Mouse (Mus musculus) liver, embryonic 11.5 days (tissue): ENCODE results near the gene Sema4f. TPM values are rescaled to one million over a fixed set of nuclear protein-coding genes. Genes with fewer than 3 reads are reported as not detected.

ENCODE experiments used
- ATAC-seq: fragments of 200-750 bp; cut with Nextera tagmentation; replicated peaks from 2 replicates; pipeline ENCODE4 v1.8.0; 2017; ENCODE audit warnings: moderate number of reproducible peaks, mild to moderate bottlenecking, moderate TSS enrichment, moderate library complexity; ENCODE audit not compliant: low FRiP score
- DNase-seq: peaks from one replicate; pipeline ENCODE4 v3.0.0-alpha.2; 2017; ENCODE audit warnings: low spot score
- H3K27ac ChIP-seq: fragments of 300-500 bp; sonication (generic); 2 replicates; pipeline ENCODE4 v1.5.1; 2014; ENCODE audit warnings: mild to moderate bottlenecking, low read depth, low read length, control low read depth
- H3K27me3 ChIP-seq: fragments of 300-500 bp; sonication (generic); replicated peaks from 2 replicates; pipeline ENCODE4 v1.6.1; 2014; ENCODE audit warnings: low read length, mixed read lengths; ENCODE audit not compliant: control insufficient read depth, insufficient read depth
- H3K36me3 ChIP-seq: fragments of 300-500 bp; sonication (generic); 2 replicates; pipeline ENCODE4 v1.6.1; 2014; ENCODE audit warnings: mild to moderate bottlenecking, low read length, moderate library complexity, mixed read lengths; ENCODE audit not compliant: control insufficient read depth, insufficient read depth
- H3K4me1 ChIP-seq: fragments of 300-500 bp; sonication (generic); replicated peaks from 2 replicates; pipeline ENCODE4 v1.6.1; 2014; ENCODE audit warnings: low read length, mixed read lengths; ENCODE audit not compliant: control insufficient read depth, insufficient read depth
- H3K4me2 ChIP-seq: fragments of 300-500 bp; sonication (generic); 2 replicates; pipeline ENCODE4 v1.6.1; 2014; ENCODE audit warnings: mild to moderate bottlenecking, control low read depth, moderate library complexity
- H3K4me3 ChIP-seq: fragments of 300-500 bp; sonication (generic); 2 replicates; pipeline ENCODE4 v1.5.1; 2014; ENCODE audit warnings: low read depth, low read length, control low read depth
- H3K9ac ChIP-seq: fragments of 300-500 bp; sonication (generic); 2 replicates; pipeline ENCODE4 v1.6.1; 2014; ENCODE audit warnings: low read depth, low read length, control low read depth
- H3K9me3 ChIP-seq: fragments of 300-500 bp; sonication (generic); 2 replicates; pipeline ENCODE4 v1.6.1; 2016; ENCODE audit warnings: low read length, inconsistent platforms, mixed read lengths; ENCODE audit not compliant: control insufficient read depth
- WGBS: fragments of 180-500 bp; shearing (Covaris S2); extraction: QIAGEN DNeasy Blood & Tissue Kit; methylation state at CpG from one replicate; pipeline ENCODE4 v1.1.7; 2014; 5-methylcytosine and 5-hydroxymethylcytosine counted together
- polyA plus RNA-seq: library from polyadenylated mRNA; unstranded; fragments of >200 nt; fragmentation: Nextera tagmentation; extraction: Ambion mirVana; gene quantifications from 2 replicates; pipeline ENCODE4 v1.2.1, GENCODE M21; 2014

The Sema4f gene
- polyA plus RNA-seq, 1 experiment from 2014 or later, result 0.14 TPM

DNA sequence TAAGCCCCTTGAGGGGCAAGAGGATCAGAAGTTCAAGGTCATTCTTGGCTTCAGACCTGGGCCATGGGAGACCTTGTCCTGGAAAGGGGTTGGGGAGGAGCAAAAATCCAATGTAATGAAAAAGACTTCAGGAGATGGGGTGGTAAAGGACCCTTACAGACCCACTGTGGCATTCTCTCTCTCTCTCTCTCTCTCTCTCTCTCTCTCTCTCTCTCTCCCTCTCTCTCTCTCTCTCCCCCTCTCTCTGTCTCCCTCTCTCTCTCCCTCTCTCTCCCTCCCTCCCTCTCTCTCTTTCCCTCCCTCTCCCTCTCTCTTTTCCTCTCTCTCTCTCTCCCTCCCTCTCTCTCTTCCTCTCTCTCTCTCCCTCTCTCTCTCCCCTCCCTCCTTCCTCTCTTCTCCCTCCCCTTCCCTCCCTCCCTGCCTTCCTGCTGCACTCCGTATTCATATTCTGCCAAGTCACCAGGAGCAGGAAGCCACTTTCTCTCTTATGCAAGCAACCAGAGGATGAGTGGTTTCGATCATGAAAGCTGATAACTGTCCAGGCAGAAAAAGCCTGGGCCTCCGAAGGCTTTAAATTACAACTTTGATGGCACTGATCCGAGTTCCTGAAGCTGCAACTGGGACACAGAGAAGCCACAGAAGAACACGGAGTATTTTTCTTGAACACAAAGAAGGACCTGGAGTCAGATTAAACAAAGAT is 67.8 kb downstream of the Sema4f start:
- ATAC-seq (no peak), DNase-seq (no peak)
- peak overlapping the region; percentile 36; the same call in 1 of the 2 replicates for H3K4me2 ChIP-seq
- no peaks in the 10 kb centered on the region for H3K36me3 ChIP-seq
- WGBS, result 21% methylated on average over 5 of the region's 5 CpGs
- peaks cover 5% of the 10 kb centered on the region for H3K4me1 ChIP-seq
- no peaks in the 10 kb centered on the region for H3K27me3 ChIP-seq
- no peak overlapping the region for H3K27ac ChIP-seq
- no peak overlapping the region for H3K9ac ChIP-seq
- no peak overlapping the region for H3K4me3 ChIP-seq
- no peaks in the 10 kb centered on the region for H3K9me3 ChIP-seq

DNA sequence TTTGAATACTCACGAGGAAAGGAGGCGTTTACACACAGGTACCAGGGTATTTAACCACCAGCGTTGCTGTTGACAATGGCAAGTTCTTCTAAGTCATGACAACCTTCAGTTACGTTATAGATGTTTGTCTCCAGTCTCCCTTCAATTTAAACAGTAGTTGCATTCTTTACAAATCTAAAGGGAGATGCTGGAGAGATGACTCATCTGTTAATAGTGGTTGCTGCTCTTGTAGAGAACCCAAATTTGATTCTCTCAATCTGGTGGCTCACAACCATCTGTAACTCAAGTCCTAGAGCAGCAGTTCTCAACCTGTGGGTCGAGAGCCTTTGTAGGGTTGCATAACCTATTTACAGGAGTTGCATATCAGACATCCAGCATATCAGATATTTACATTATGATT is 71.1 kb downstream of the Sema4f start:
- Histone ChIP-seq H3K27me3 (no peaks in the 10 kb centered on the region), H3K4me3 (no peak overlapping the region), H3K9ac (no peak overlapping the region), H3K4me1 (peaks cover 5% of the 10 kb centered on the region), H3K9me3 (no peaks in the 10 kb centered on the region; the same call in 1 of the 2 replicates), H3K4me2 (no peak overlapping the region), H3K27ac (no peak overlapping the region), H3K36me3 (no peaks in the 10 kb centered on the region)
- WGBS, result 73% methylated on average over 5 of the region's 5 CpGs
- ATAC-seq (no peak), DNase-seq (no peak)

DNA sequence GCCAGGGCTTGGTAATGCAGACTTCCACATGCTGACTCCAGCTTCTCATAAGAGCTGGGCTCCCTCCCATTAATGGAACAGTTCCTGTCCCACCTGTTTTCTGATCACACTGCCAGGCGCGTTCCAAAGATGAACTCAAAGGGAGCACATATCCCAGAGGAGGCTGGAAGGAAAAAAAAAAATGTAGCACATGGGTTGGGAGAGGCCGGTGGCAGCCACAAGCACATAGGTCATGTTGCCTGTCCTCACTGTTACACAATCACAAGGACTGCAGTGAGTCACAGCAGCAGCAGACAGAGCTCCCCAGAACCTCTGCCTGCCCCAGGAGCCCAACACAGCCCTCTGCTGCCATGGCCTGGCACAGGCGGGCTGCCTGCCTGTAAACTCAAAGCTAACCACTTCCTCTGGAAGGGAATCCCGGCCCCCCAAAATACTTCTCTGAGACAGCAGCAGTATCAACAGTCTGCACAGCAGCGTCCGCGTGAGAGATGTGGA is 76.1 kb downstream of the Sema4f start:
- Histone ChIP-seq H3K27ac (no peak overlapping the region; the same call in 1 of the 2 replicates), H3K36me3 (no peaks in the 10 kb centered on the region), H3K27me3 (no peaks in the 10 kb centered on the region), H3K4me1 (peaks cover 4% of the 10 kb centered on the region; the same call in 1 of the 2 replicates), H3K4me3 (no peak overlapping the region), H3K9me3 (no peaks in the 10 kb centered on the region; the same call in 1 of the 2 replicates), H3K9ac (no peak overlapping the region), H3K4me2 (no peak overlapping the region)
- peak; percentile 67 for ATAC-seq
- DNase-seq, result no peak
- 53% methylated on average over 8 of the region's 8 CpGs for WGBS

DNA sequence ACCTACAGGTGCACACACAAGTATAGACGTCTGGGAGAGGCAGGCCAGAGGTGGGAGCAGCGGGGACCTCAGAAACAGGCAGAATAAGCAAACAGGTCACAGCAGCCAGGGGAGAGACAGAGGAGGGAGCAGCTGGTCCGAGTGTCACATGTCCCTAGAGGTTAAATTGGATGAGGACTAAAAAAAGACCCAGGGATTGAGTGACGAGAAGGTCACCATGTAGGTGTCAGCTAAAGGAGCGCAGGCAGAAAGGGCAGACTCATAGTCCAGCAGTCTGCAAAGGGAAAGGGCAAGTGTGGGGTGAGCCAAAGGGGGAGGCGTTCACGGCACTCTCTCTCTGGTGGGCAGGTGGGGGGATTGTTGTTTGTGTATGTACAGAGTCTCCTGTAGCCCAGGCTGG is 77.1 kb downstream of the Sema4f start:
- Histone ChIP-seq H3K4me2 (no peak overlapping the region), H3K9ac (no peak overlapping the region), H3K27me3 (no peaks in the 10 kb centered on the region), H3K4me1 (peaks cover 4% of the 10 kb centered on the region; the same call in 1 of the 2 replicates), H3K36me3 (no peaks in the 10 kb centered on the region), H3K4me3 (no peak overlapping the region), H3K9me3 (no peaks in the 10 kb centered on the region; the same call in 1 of the 2 replicates), H3K27ac (no peak overlapping the region)
- 55% methylated on average over 7 of the region's 7 CpGs for WGBS
- DNase-seq, result no peak
- peak; percentile 23; the same call in 1 of the 2 replicates for ATAC-seq

DNA sequence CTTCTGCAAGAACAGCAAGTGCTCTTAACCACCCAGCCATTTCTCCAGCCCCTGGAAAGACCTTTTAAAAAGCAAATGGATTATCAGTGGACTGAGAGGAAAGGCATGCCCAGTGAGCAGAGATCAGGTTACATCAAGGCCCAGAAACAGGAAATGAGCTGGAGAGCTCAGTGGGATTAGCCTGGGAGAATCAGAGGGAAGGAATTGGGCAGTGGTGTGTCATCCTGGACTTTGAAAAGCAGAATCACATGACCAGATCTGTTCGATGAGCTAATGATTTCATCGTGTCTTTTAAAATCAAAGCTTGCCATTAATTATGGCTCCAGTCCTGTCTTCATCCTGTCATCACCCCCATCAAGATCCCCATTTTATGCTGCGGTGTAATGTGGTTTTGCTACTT is 77.5 kb downstream of the Sema4f start:
- 58% methylated on average over 3 of the region's 3 CpGs for WGBS

More for the DNA sequence above, 77.5 kb downstream of the Sema4f start:
- no peaks in the 10 kb centered on the region; the same call in 1 of the 2 replicates for H3K9me3 ChIP-seq
- no peaks in the 10 kb centered on the region for H3K36me3 ChIP-seq
- H3K4me3 ChIP-seq, result no peak overlapping the region
- H3K27me3 ChIP-seq, result no peaks in the 10 kb centered on the region
- ATAC-seq (no peak), DNase-seq (no peak)
- H3K4me2 ChIP-seq, result no peak overlapping the region
- H3K9ac ChIP-seq, result no peak overlapping the region
- H3K27ac ChIP-seq, result no peak overlapping the region
- H3K4me1 ChIP-seq, result peaks cover 4% of the 10 kb centered on the region; the same call in 1 of the 2 replicates

Other genes with a start within 250 kb of the Sema4f start
- 106 and 108 TPM in 2 replicates for gene Pole4, start 234.4 kb downstream of the Sema4f start, polyA plus RNA-seq
- 25.0 and 29.0 TPM in 2 replicates for gene Hk2, start 165.3 kb downstream of the Sema4f start, polyA plus RNA-seq
- gene M1ap, start 7.1 kb upstream of the Sema4f start, polyA plus RNA-seq, result 6.8 and 8.2 TPM in 2 replicates
- 12.6 and 17.2 TPM in 2 replicates for gene Dok1, start 93.7 kb upstream of the Sema4f start, polyA plus RNA-seq
- 5.0 and 6.2 TPM in 2 replicates for gene Loxl3, start 94.4 kb upstream of the Sema4f start, polyA plus RNA-seq
- 220 and 230 TPM in 2 replicates for gene Aup1, start 114.8 kb upstream of the Sema4f start, polyA plus RNA-seq
- gene Htra2, start 115.5 kb upstream of the Sema4f start, polyA plus RNA-seq, result 102 and 103 TPM in 2 replicates
- gene Dqx1, start 118.1 kb upstream of the Sema4f start, polyA plus RNA-seq, result 6.1 and 6.2 TPM in 2 replicates
- 0.30 and 0.95 TPM in 2 replicates for gene Tlx2, start 130.5 kb upstream of the Sema4f start, polyA plus RNA-seq
- gene Pcgf1, start 138.1 kb upstream of the Sema4f start, polyA plus RNA-seq, result 25.0 and 27.8 TPM in 2 replicates
- gene Lbx2, start 146.6 kb upstream of the Sema4f start, polyA plus RNA-seq, result 0.53 and 0.73 TPM in 2 replicates
- gene Ccdc142, start 161.8 kb upstream of the Sema4f start, polyA plus RNA-seq, result 2.0 and 2.5 TPM in 2 replicates
- 2.7 and 2.9 TPM in 2 replicates for gene Gm42688, start 161.8 kb upstream of the Sema4f start, polyA plus RNA-seq
- gene Mrpl53, start 169.3 kb upstream of the Sema4f start, polyA plus RNA-seq, result 110 and 115 TPM in 2 replicates
- gene Mogs, start 175.7 kb upstream of the Sema4f start, polyA plus RNA-seq, result 88.9 and 89.6 TPM in 2 replicates
- gene Wbp1, start 181.8 kb upstream of the Sema4f start, polyA plus RNA-seq, result 45.1 and 50.3 TPM in 2 replicates
- gene Ino80b, start 185.7 kb upstream of the Sema4f start, polyA plus RNA-seq, result 15.8 and 17.6 TPM in 2 replicates
- 14.7 and 15.4 TPM in 2 replicates for gene Rtkn, start 195.7 kb upstream of the Sema4f start, polyA plus RNA-seq
- gene Wdr54, start 216.6 kb upstream of the Sema4f start, polyA plus RNA-seq, result 2.3 and 4.3 TPM in 2 replicates
- gene 1700003E16Rik, start 216.6 kb upstream of the Sema4f start, polyA plus RNA-seq, result 0.08 and 0.12 TPM in 2 replicates
- gene Dctn1, start 226.2 kb upstream of the Sema4f start, polyA plus RNA-seq, result 56.3 and 63.4 TPM in 2 replicates